In the genomic region with DNA sequence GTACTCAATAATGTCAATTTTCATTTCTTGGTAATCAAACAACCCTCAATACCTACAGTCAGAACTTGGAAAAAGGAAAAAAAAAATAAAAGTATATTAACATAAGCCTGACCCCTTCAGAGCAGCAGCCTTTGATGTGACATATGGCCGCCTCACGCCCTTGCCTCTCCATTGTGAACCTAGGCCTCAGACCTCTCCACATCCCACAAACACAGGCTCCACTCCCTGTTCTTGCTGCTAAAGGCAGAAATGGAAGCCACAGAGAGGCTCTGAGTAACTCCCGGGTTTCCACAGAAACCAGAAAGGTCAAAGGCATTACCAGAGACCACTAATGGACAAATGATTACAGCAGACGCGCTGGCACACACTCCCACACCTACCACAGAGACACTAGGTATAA, we compare ENCODE assay signal across 16 mouse cellular contexts.
DNase-seq lines count a peak whose midpoint lies in the region; ATAC-seq lines count a peak whose summit lies in the region.
"Had no signal": no experiment of that assay in that cellular context is flagged by ENCODE, and none has a peak within 500 bp of the region (broad histone marks: within the 10 kb centered on the region; RNA-seq: fewer than 3 reads in every experiment).

No protein-coding gene starts in this region.

- no peak overlapping the region for H3K9ac ChIP-seq in forebrain, embryonic 13.5 days
- H3K9ac ChIP-seq in hindbrain, embryonic 12.5 days = no peak overlapping the region
- H3K9ac ChIP-seq in midbrain, embryonic 15.5 days = no peak overlapping the region
- no peak overlapping the region for H3K9ac ChIP-seq in midbrain, embryonic 16.5 days (ENCODE audit: low read depth, low read length)
- H3K9ac ChIP-seq: forebrain, postnatal 0 days; liver, embryonic 14.5 days had no signal

- no peak overlapping the region for H3K4me2 ChIP-seq in forebrain, embryonic 13.5 days
- H3K4me2 ChIP-seq in hindbrain, embryonic 12.5 days (replicated peaks) = no peak overlapping the region
- H3K4me2 ChIP-seq in midbrain, embryonic 15.5 days = no peak overlapping the region
- H3K4me2 ChIP-seq in midbrain, embryonic 16.5 days (ENCODE audit: low read length) = no peak overlapping the region

- no peak for DNase-seq in forebrain, embryonic 10.5 days (ENCODE audit: extremely low spot score, low spot score)
- no peak for DNase-seq in hindbrain, embryonic 10.5 days (ENCODE audit: low spot score)
- DNase-seq in midbrain, embryonic 10.5 days (ENCODE audit: low spot score) = no peak
- DNase-seq in thymus, postnatal 0 days (ENCODE audit: low spot score) = no peak
- DNase-seq: adrenal gland, adult 2 months; cerebellum, adult 9-11 months; forebrain, postnatal 0 days; heart, adult 2 months; kidney, adult 8-10 months; left cerebral cortex, postnatal 4 days; right cerebral cortex, postnatal 4 days had no signal

- no peaks in the 10 kb centered on the region for H3K27me3 ChIP-seq in forebrain, embryonic 10.5 days (ENCODE audit: poor library complexity, severe bottlenecking)
- no peaks in the 10 kb centered on the region for H3K27me3 ChIP-seq in forebrain, embryonic 13.5 days
- H3K27me3 ChIP-seq in hindbrain, embryonic 10.5 days (ENCODE audit: insufficient read depth, poor library complexity, severe bottlenecking) = no peaks in the 10 kb centered on the region
- H3K27me3 ChIP-seq in hindbrain, embryonic 12.5 days = no peaks in the 10 kb centered on the region
- no peaks in the 10 kb centered on the region for H3K27me3 ChIP-seq in midbrain, embryonic 10.5 days (ENCODE audit: low read depth, poor library complexity, severe bottlenecking)
- H3K27me3 ChIP-seq in midbrain, embryonic 15.5 days (replicated peaks) = no peaks in the 10 kb centered on the region
- H3K27me3 ChIP-seq in midbrain, embryonic 16.5 days (ENCODE audit: control insufficient read depth, insufficient read depth, low read depth, low read length) = no peaks in the 10 kb centered on the region

- no peak overlapping the region for H3K4me3 ChIP-seq in forebrain, embryonic 10.5 days
- H3K4me3 ChIP-seq in forebrain, embryonic 13.5 days = no peak overlapping the region
- H3K4me3 ChIP-seq in hindbrain, embryonic 10.5 days = no peak overlapping the region
- no peak overlapping the region for H3K4me3 ChIP-seq in hindbrain, embryonic 12.5 days
- H3K4me3 ChIP-seq in midbrain, embryonic 10.5 days = no peak overlapping the region
- H3K4me3 ChIP-seq in midbrain, embryonic 15.5 days = no peak overlapping the region
- no peak overlapping the region for H3K4me3 ChIP-seq in midbrain, embryonic 16.5 days (ENCODE audit: low read depth, low read length)
- H3K4me3 ChIP-seq: heart, adult 2 months had no signal

- ATAC-seq in forebrain, embryonic 13.5 days = no peak
- ATAC-seq in hindbrain, embryonic 12.5 days (ENCODE audit: low FRiP score) = no peak
- ATAC-seq in midbrain, embryonic 15.5 days (replicated peaks) = no peak
- no peak; the same call in 1 of the 2 replicates for ATAC-seq in midbrain, embryonic 16.5 days
- ATAC-seq: forebrain, postnatal 0 days had no signal

- no peaks in the 10 kb centered on the region for H3K9me3 ChIP-seq in forebrain, embryonic 10.5 days
- no peaks in the 10 kb centered on the region for H3K9me3 ChIP-seq in forebrain, embryonic 13.5 days (replicated peaks)
- H3K9me3 ChIP-seq in hindbrain, embryonic 10.5 days = no peaks in the 10 kb centered on the region
- no peaks in the 10 kb centered on the region for H3K9me3 ChIP-seq in hindbrain, embryonic 12.5 days (replicated peaks)
- H3K9me3 ChIP-seq in midbrain, embryonic 10.5 days (replicated peaks) = no peaks in the 10 kb centered on the region
- no peaks in the 10 kb centered on the region for H3K9me3 ChIP-seq in midbrain, embryonic 15.5 days
- no peaks in the 10 kb centered on the region for H3K9me3 ChIP-seq in midbrain, embryonic 16.5 days (replicated peaks; ENCODE audit: control insufficient read depth, low read length, poor library complexity, severe bottlenecking)

- 89% methylated on average over 5 of the region's 5 CpGs for WGBS in forebrain, embryonic 10.5 days
- 79% methylated on average over 5 of the region's 5 CpGs for WGBS in forebrain, embryonic 13.5 days
- WGBS in hindbrain, embryonic 10.5 days = 75% methylated on average over 5 of the region's 5 CpGs
- WGBS in hindbrain, embryonic 12.5 days = 66% methylated on average over 5 of the region's 5 CpGs
- 83% methylated on average over 5 of the region's 5 CpGs for WGBS in midbrain, embryonic 10.5 days
- WGBS in midbrain, embryonic 15.5 days = 59% methylated on average over 5 of the region's 5 CpGs
- WGBS in midbrain, embryonic 16.5 days = 67% methylated on average over 5 of the region's 5 CpGs

- no peaks in the 10 kb centered on the region for H3K36me3 ChIP-seq in forebrain, embryonic 10.5 days (replicated peaks)
- H3K36me3 ChIP-seq in forebrain, embryonic 13.5 days (ENCODE audit: poor library complexity, severe bottlenecking) = no peaks in the 10 kb centered on the region
- no peaks in the 10 kb centered on the region for H3K36me3 ChIP-seq in hindbrain, embryonic 10.5 days
- H3K36me3 ChIP-seq in hindbrain, embryonic 12.5 days = no peaks in the 10 kb centered on the region
- no peaks in the 10 kb centered on the region for H3K36me3 ChIP-seq in midbrain, embryonic 10.5 days
- no peaks in the 10 kb centered on the region for H3K36me3 ChIP-seq in midbrain, embryonic 15.5 days (replicated peaks)
- H3K36me3 ChIP-seq in midbrain, embryonic 16.5 days (ENCODE audit: control insufficient read depth, insufficient read depth, low read length) = no peaks in the 10 kb centered on the region

- 0 out of 2 replicates have a peak overlapping the region, but pooled peaks have one; percentile 30 for H3K27ac ChIP-seq in forebrain, embryonic 10.5 days
- H3K27ac ChIP-seq in forebrain, embryonic 13.5 days = no peak overlapping the region
- H3K27ac ChIP-seq in hindbrain, embryonic 10.5 days = 0 out of 2 replicates have a peak overlapping the region, but pooled peaks have one; percentile 4
- H3K27ac ChIP-seq in hindbrain, embryonic 12.5 days = no peak overlapping the region
- H3K27ac ChIP-seq in midbrain, embryonic 10.5 days (replicated peaks) = peak overlapping the region; percentile 65; the same call in 1 of the 2 replicates
- no peak overlapping the region for H3K27ac ChIP-seq in midbrain, embryonic 15.5 days
- 0 out of 2 replicates have a peak overlapping the region, but pooled peaks have one; percentile 30 for H3K27ac ChIP-seq in midbrain, embryonic 16.5 days (ENCODE audit: low read length)
- H3K27ac ChIP-seq: heart, adult 2 months; liver, embryonic 14.5 days had no signal

- peaks cover 20% of the 10 kb centered on the region for H3K4me1 ChIP-seq in forebrain, embryonic 10.5 days
- H3K4me1 ChIP-seq in forebrain, embryonic 13.5 days = no peaks in the 10 kb centered on the region
- H3K4me1 ChIP-seq in hindbrain, embryonic 10.5 days (replicated peaks) = peaks cover 20% of the 10 kb centered on the region; the same call in 1 of the 2 replicates
- H3K4me1 ChIP-seq in hindbrain, embryonic 12.5 days = peaks cover 4% of the 10 kb centered on the region; the same call in 1 of the 2 replicates
- H3K4me1 ChIP-seq in midbrain, embryonic 10.5 days = peaks cover 18% of the 10 kb centered on the region; the same call in 1 of the 2 replicates
- peaks cover 2% of the 10 kb centered on the region; the same call in 1 of the 2 replicates for H3K4me1 ChIP-seq in midbrain, embryonic 15.5 days
- peaks cover 2% of the 10 kb centered on the region; the same call in 1 of the 2 replicates for H3K4me1 ChIP-seq in midbrain, embryonic 16.5 days (ENCODE audit: control insufficient read depth, insufficient read depth, low read length)

Comparison
In these comparisons a context has a peak if more than half of its experiments do, and no peak if none do; other contexts are left out.
1. H3K27ac ChIP-seq: peak in forebrain, embryonic 10.5 days (single experiment), hindbrain, embryonic 10.5 days (single experiment), midbrain, embryonic 10.5 days (single experiment) and midbrain, embryonic 16.5 days (single experiment); none in forebrain, embryonic 13.5 days (single experiment), hindbrain, embryonic 12.5 days (single experiment) and midbrain, embryonic 15.5 days (single experiment).